In the genomic region with DNA sequence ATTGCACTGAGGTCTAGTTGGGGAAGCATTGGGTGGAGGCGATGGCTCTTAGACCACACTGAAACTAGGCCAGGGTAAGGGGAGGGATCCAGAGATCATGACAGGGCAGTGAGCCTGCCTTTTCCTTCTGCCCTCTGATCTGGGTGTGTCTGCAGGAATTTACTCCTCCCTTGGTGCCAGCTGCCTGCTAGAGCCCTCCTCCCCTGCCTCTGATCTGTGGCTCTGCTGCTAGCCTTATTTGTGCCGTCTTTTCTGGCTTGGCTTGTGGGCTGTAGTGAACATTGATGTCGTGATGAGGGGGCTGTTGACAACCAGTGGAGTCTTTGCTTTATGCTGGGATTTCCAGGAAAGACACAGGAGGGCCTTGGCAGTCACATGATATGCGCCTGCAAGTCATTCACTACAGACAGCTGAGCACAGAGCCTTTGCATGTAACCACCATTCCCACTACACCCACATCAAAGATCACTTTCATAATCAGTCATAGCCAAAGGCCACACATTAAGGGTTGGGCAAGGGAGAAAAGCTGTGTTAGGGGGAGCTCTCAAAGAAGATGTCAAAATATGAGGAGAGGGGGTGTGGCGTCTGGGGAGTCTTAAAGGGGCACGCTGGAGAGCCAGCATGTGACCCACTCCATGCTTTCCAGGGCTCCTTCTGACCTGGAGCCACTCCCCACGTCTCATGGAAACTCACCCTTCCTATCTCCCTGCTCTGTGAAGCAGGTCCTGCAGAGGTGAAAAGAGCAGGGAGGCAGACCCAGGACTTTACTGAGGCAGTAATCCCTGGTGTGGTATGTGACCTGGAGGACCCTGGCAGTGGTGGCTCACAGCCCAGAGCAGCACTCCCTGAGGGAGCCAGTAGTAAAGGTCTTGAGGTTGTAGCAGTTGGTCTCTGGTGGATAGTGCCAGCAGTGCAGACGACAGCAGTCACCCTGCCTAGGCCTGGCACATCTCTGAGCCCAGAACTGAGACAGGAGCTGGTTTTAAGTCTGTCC, we compare ENCODE assay signal across 8 mouse cellular contexts. TPM values are rescaled to one million over a fixed set of nuclear protein-coding genes. Genes with fewer than 3 reads are reported as not detected.
DNase-seq lines count a peak whose midpoint lies in the region; ATAC-seq and TF ChIP-seq lines count a peak whose summit lies in the region.

No protein-coding gene starts in this region.

- no peak overlapping the region for H3K9ac ChIP-seq in forebrain, postnatal 0 days
- H3K9ac ChIP-seq in midbrain, embryonic 13.5 days (replicated peaks), result no peak overlapping the region; the same call in 1 of the 2 replicates

- TF ChIP-seq POLR2A in testis, adult 2 months (IDR thresholded peaks at IDR 0.05; ENCODE audit: control insufficient read depth, low read depth, low read length), result no peak

- H3K27ac ChIP-seq in testis, adult 2 months (ENCODE audit: control insufficient read depth, insufficient read depth, low read depth, low read length), result peak overlapping the region; percentile 61
- peak overlapping the region; percentile 54 for H3K27ac ChIP-seq in forebrain, postnatal 0 days (ENCODE audit: low read depth, low read length)
- peak overlapping the region; percentile 90 for H3K27ac ChIP-seq in hindbrain, embryonic 10.5 days
- peak overlapping the region; percentile 96 for H3K27ac ChIP-seq in limb, embryonic 10.5 days
- H3K27ac ChIP-seq in midbrain, embryonic 13.5 days, result no peak overlapping the region

- 42% methylated on average over 8 of the region's 8 CpGs for WGBS in forebrain, postnatal 0 days
- WGBS in hindbrain, embryonic 10.5 days, result 42% methylated on average over 8 of the region's 8 CpGs
- 30% methylated on average over 8 of the region's 8 CpGs for WGBS in limb, embryonic 10.5 days
- WGBS in midbrain, embryonic 13.5 days, result 40% methylated on average over 8 of the region's 8 CpGs

- H3K9me3 ChIP-seq in forebrain, postnatal 0 days (ENCODE audit: low read length), result no peaks in the 10 kb centered on the region
- H3K9me3 ChIP-seq in hindbrain, embryonic 10.5 days, result no peaks in the 10 kb centered on the region
- no peaks in the 10 kb centered on the region for H3K9me3 ChIP-seq in limb, embryonic 10.5 days (replicated peaks)
- no peaks in the 10 kb centered on the region for H3K9me3 ChIP-seq in midbrain, embryonic 13.5 days

- H3K4me1 ChIP-seq in testis, adult 2 months (ENCODE audit: control insufficient read depth, insufficient read depth, low read length), result no peaks in the 10 kb centered on the region
- no peaks in the 10 kb centered on the region for H3K4me1 ChIP-seq in forebrain, postnatal 0 days (ENCODE audit: insufficient read depth)
- peaks cover 74% of the 10 kb centered on the region for H3K4me1 ChIP-seq in hindbrain, embryonic 10.5 days (replicated peaks)
- H3K4me1 ChIP-seq in limb, embryonic 10.5 days, result peaks cover 73% of the 10 kb centered on the region
- peaks cover 36% of the 10 kb centered on the region for H3K4me1 ChIP-seq in midbrain, embryonic 13.5 days (replicated peaks)

- no peak overlapping the region for H3K4me3 ChIP-seq in testis, adult 2 months (ENCODE audit: control insufficient read depth, low read depth, low read length)
- no peak overlapping the region for H3K4me3 ChIP-seq in forebrain, postnatal 0 days (ENCODE audit: low read depth, low read length)
- H3K4me3 ChIP-seq in hindbrain, embryonic 10.5 days, result 0 out of 2 replicates have a peak overlapping the region, but pooled peaks have one; percentile 6
- H3K4me3 ChIP-seq in limb, embryonic 10.5 days, result peak overlapping the region; percentile 59
- H3K4me3 ChIP-seq in midbrain, embryonic 13.5 days (replicated peaks), result no peak overlapping the region

- no peak overlapping the region for H3K4me2 ChIP-seq in forebrain, postnatal 0 days (ENCODE audit: low read depth)
- no peak overlapping the region for H3K4me2 ChIP-seq in midbrain, embryonic 13.5 days (replicated peaks)

- TF ChIP-seq CTCF in testis, adult 2 months (IDR thresholded peaks at IDR 0.05; ENCODE audit: control insufficient read depth, insufficient read depth, insufficient replicate concordance, low read depth, low read length), result no peak
- no peak for TF ChIP-seq CTCF in forebrain, postnatal 0 days (IDR thresholded peaks at IDR 0.05; ENCODE audit: low read depth)

- H3K27me3 ChIP-seq in testis, adult 2 months (ENCODE audit: control insufficient read depth, insufficient read depth, low read length), result no peaks in the 10 kb centered on the region
- no peaks in the 10 kb centered on the region for H3K27me3 ChIP-seq in forebrain, postnatal 0 days (ENCODE audit: insufficient read depth, low read length)
- peaks cover 27% of the 10 kb centered on the region for H3K27me3 ChIP-seq in hindbrain, embryonic 10.5 days (ENCODE audit: insufficient read depth, poor library complexity, severe bottlenecking)
- H3K27me3 ChIP-seq in limb, embryonic 10.5 days (ENCODE audit: low read depth, poor library complexity, severe bottlenecking), result no peaks in the 10 kb centered on the region
- 0 out of 2 replicates have a peak, but pooled peaks cover 3% of the 10 kb centered on the region for H3K27me3 ChIP-seq in midbrain, embryonic 13.5 days

- no peak for DNase-seq in testis, postnatal 10 days (ENCODE audit: low spot score)
- DNase-seq in forebrain, postnatal 0 days, result peak; percentile 2
- DNase-seq in hindbrain, embryonic 10.5 days (ENCODE audit: low spot score), result peak; percentile 20
- peak; percentile 51 for DNase-seq in limb, embryonic 10.5 days (ENCODE audit: low spot score)
- DNase-seq in urinary bladder, postnatal 4 days (ENCODE audit: low spot score in 2 of 2), result no peak

- peak; percentile 10 for ATAC-seq in forebrain, postnatal 0 days
- peak; percentile 32 for ATAC-seq in midbrain, embryonic 13.5 days
- ATAC-seq in erythroblast, adult 5-6 weeks (replicated peaks; ENCODE audit: low FRiP score, poor library complexity, severe bottlenecking), result no peak

- H3K36me3 ChIP-seq in testis, adult 2 months (ENCODE audit: control insufficient read depth, insufficient read depth, low read length), result no peaks in the 10 kb centered on the region
- H3K36me3 ChIP-seq in forebrain, postnatal 0 days (ENCODE audit: insufficient read depth), result no peaks in the 10 kb centered on the region
- no peaks in the 10 kb centered on the region for H3K36me3 ChIP-seq in hindbrain, embryonic 10.5 days
- H3K36me3 ChIP-seq in limb, embryonic 10.5 days, result no peaks in the 10 kb centered on the region
- no peaks in the 10 kb centered on the region for H3K36me3 ChIP-seq in midbrain, embryonic 13.5 days

RNA-seq across cellular contexts. Expression of a gene that starts 39.4 kb away (rescaled TPM):
- polyA plus RNA-seq in testis, adult 2 months (2012; rRNA removed), result not detected in 2 replicates
- total RNA-seq in forebrain, postnatal 0 days (2014; rRNA removed), result not detected in 2 replicates
- not detected in 2 replicates for polyA plus RNA-seq in forebrain, postnatal 0 days (2015; fragmentation: Nextera tagmentation; extraction: Ambion mirVana)
- not detected in 2 replicates for polyA plus RNA-seq in hindbrain, embryonic 10.5 days (2016; fragmentation: Nextera tagmentation; extraction: Ambion mirVana)
- not detected in 2 replicates for polyA plus RNA-seq in limb, embryonic 10.5 days (2016; fragmentation: Nextera tagmentation; extraction: Ambion mirVana)
- polyA plus RNA-seq in midbrain, embryonic 13.5 days (2015; fragmentation: Nextera tagmentation; extraction: Ambion mirVana), result not detected in 2 replicates
- total RNA-seq in erythroblast, adult 5-6 weeks (2015; ENCODE audit: low replicate concordance), result not detected in 2 replicates
- not detected in 2 replicates for total RNA-seq in erythroblast, adult 5-6 weeks (2017; ENCODE audit: low replicate concordance)

Comparison
In these comparisons a context has a peak if more than half of its experiments do, and no peak if none do; other contexts are left out.
1. H3K4me3 ChIP-seq: peak in hindbrain, embryonic 10.5 days (single experiment) and limb, embryonic 10.5 days (single experiment); none in testis, adult 2 months (single experiment), forebrain, postnatal 0 days (single experiment) and midbrain, embryonic 13.5 days (single experiment).
2. DNase-seq: peak in forebrain, postnatal 0 days (single experiment), hindbrain, embryonic 10.5 days (single experiment) and limb, embryonic 10.5 days (single experiment); none in testis, postnatal 10 days (single experiment) and urinary bladder, postnatal 4 days (0 of 2).